In genomic region chr2:129408476-129408875, GRCm38 (mm10) we compare ENCODE assay signal across 8 mouse cellular contexts. TPM values are rescaled to one million over a fixed set of nuclear protein-coding genes. Genes with fewer than 3 reads are reported as not detected.
DNase-seq lines count a peak whose midpoint lies in the region; ATAC-seq and TF ChIP-seq lines count a peak whose summit lies in the region.

No protein-coding gene starts in this region.

- no peak for DNase-seq in Patski (ENCODE audit: low read depth, low spot score)
- peak; percentile 59 to 68 for DNase-seq in cerebellum, adult 18-20 months
- peak; percentile 82 to 93 for DNase-seq in frontal cortex, adult 2 months (ENCODE audit: extremely low spot score in 1 of 2, low spot score in 1 of 2)
- peak; percentile 84 for DNase-seq in hindbrain, embryonic 14.5 days (ENCODE audit: low spot score)
- DNase-seq in left cerebral cortex, adult 18-20 months (ENCODE audit: low spot score in 2 of 2), result peak; percentile 88 to 90
- peak; percentile 68 for DNase-seq in mesoderm, embryonic 11.5 days (ENCODE audit: low read depth, low spot score)
- peak; percentile 88 for DNase-seq in right cerebral cortex, postnatal 25 days
- DNase-seq in yolk sac, embryonic 10.5 days (ENCODE audit: low spot score), result peak; percentile 35

- H3K4me1 ChIP-seq in hindbrain, embryonic 14.5 days (replicated peaks; ENCODE audit: control insufficient read depth, insufficient read depth, low read length), result no peaks in the 10 kb centered on the region

- TF ChIP-seq CTCF in Patski (IDR thresholded peaks at IDR 0.05), result peak; percentile 91

- WGBS in hindbrain, embryonic 14.5 days, result 23% methylated on average over 18 of the region's 18 CpGs

- H3K27ac ChIP-seq in hindbrain, embryonic 14.5 days, result no peak overlapping the region

- no peaks in the 10 kb centered on the region for H3K9me3 ChIP-seq in hindbrain, embryonic 14.5 days (ENCODE audit: control insufficient read depth, low read length)

- no peak overlapping the region for H3K4me3 ChIP-seq in hindbrain, embryonic 14.5 days (replicated peaks; ENCODE audit: low read length)

- in situ Hi-C loops in Patski (cut with MboI; ENCODE audit: low pct_unique_long_range_greater_than_20kb), result loop anchor here (5.0 to 10.0 kb wide), 2 partner anchors 94 to 231 kb away; no protein-coding TSS in a partner anchor

- POLR2A ChIA-PET in Patski (lab: Charles Lee), result no interaction called here

- no peak for ATAC-seq in Patski
- ATAC-seq in hindbrain, embryonic 14.5 days (ENCODE audit: low FRiP score), result peak; percentile 84; the same call in 1 of the 2 replicates

- no peaks in the 10 kb centered on the region for H3K36me3 ChIP-seq in hindbrain, embryonic 14.5 days (replicated peaks; ENCODE audit: control insufficient read depth, insufficient read depth)

- CTCF ChIA-PET in Patski (lab: Charles Lee), result interaction anchor here (0.8 to 4.8 kb wide), 7 partner anchors 9 to 233 kb away, joined by 3 to 29 read pairs (median 4); no protein-coding TSS in a partner anchor

- H3K4me2 ChIP-seq in hindbrain, embryonic 14.5 days (replicated peaks), result no peak overlapping the region

- H3K27me3 ChIP-seq in Patski, result no peaks in the 10 kb centered on the region
- H3K27me3 ChIP-seq in hindbrain, embryonic 14.5 days (ENCODE audit: control insufficient read depth, insufficient read depth, low read length), result no peaks in the 10 kb centered on the region

- no peak overlapping the region for H3K9ac ChIP-seq in hindbrain, embryonic 14.5 days

RNA-seq across cellular contexts. Expression of gene Il1b, which starts 37.5 kb away (rescaled TPM):
- polyA plus RNA-seq in Patski (2021), result not detected
- polyA plus RNA-seq in frontal cortex, adult 2 months (2012; rRNA removed), result 0.21 and 0.40 TPM in 2 replicates
- polyA plus RNA-seq in hindbrain, embryonic 14.5 days (2014; fragmentation: Nextera tagmentation; extraction: Ambion mirVana), result not detected in 2 replicates
- total RNA-seq in left cerebral cortex, adult 18-20 months (2021), result under 1 TPM in 1 of 2 experiments, not detected in 1; 0.33 TPM
